Mouse (Mus musculus) Patski (cell line): ENCODE measurements around the gene Il1f10. TPM values are rescaled to one million over a fixed set of nuclear protein-coding genes. Genes with fewer than 3 reads are reported as not detected.

Experiments
- ATAC-seq: fragments of 100-300 bp; one replicate; pipeline ENCODE4 v1.8.0; 2021
- CTCF ChIA-PET: fragments of 350-600 bp; sonication (Branson Sonifier 250); formaldehyde crosslinking; loops from one replicate; lab custom pipeline; 2022; ENCODE audit warnings: inconsistent platforms; lab: Charles Lee
- POLR2A ChIA-PET: fragments of 350-600 bp; sonication (Branson Sonifier 250); formaldehyde crosslinking; loops from one replicate; lab custom pipeline; 2022; ENCODE audit warnings: antibody characterized with exemption, inconsistent platforms; lab: Charles Lee
- DNase-seq: peaks from one replicate; pipeline ENCODE4 v3.0.0-alpha.2; 2011; ENCODE audit warnings: low read depth, low spot score
- H3K27me3 ChIP-seq: fragments of 371-371 bp; one replicate; pipeline ENCODE4 v1.5.1; 2021
- CTCF ChIP-seq: fragments of 100-300 bp; IDR thresholded peaks from one replicate; pipeline ENCODE4 v1.5.1; 2021
- in situ Hi-C: fragments of 300-500 bp; cut with MboI; formaldehyde crosslinking; loops from 3 replicates; pipeline ENCODE4 v1.11.1; 2018; ENCODE audit warnings: low pct_unique_long_range_greater_than_20kb, mixed read lengths
- polyA plus RNA-seq: library from polyadenylated mRNA; unstranded; gene quantifications from one replicate; pipeline ENCODE4 v1.2.3, GENCODE M21; 2021

Gene Il1f10
- polyA plus RNA-seq, 1 experiment from 2014 or later, result not detected

- DNase-seq (no peak), ATAC-seq (no peak)
- no peak for TF ChIP-seq CTCF
- in situ Hi-C loops, result no loop called here
- ChIA-PET CTCF (interaction anchor here (0.9 to 1.8 kb wide), 4 partner anchors 9 to 23 kb away, joined by 3 to 5 read pairs (median 3); no protein-coding TSS in a partner anchor), POLR2A (no interaction called here)
- no peaks in the 10 kb centered on the region for H3K27me3 ChIP-seq
Observed at GRCm38 (mm10) chr2:24335333-24335732, 44.3 kb downstream of the Il1f10 start.

GRCm38 (mm10) chr2:24336545-24336944 is 45.5 kb downstream of the Il1f10 start, which contains the start of gene Il1rn:
TSS of gene Il1rn (plus strand) at chr2:24336853.
- ATAC-seq, result no peak
- no peak for TF ChIP-seq CTCF
- ChIA-PET POLR2A (interaction anchor here (1.2 kb wide), 1 partner anchor 19 kb away, joined by 3 read pairs; no protein-coding TSS in a partner anchor), CTCF (interaction anchor here (1.2 to 1.6 kb wide), 3 partner anchors 15 to 40 kb away, joined by 3 to 4 read pairs (median 3); no protein-coding TSS in a partner anchor)
- in situ Hi-C loops, result no loop called here
- no peaks in the 10 kb centered on the region for H3K27me3 ChIP-seq
- no peak for DNase-seq

GRCm38 (mm10) chr2:24341395-24341885 is 50.4 kb downstream of the Il1f10 start:
- TF ChIP-seq CTCF, result no peak
- DNase-seq (peak; percentile 94), ATAC-seq (peak; percentile 99)
- in situ Hi-C loops, result no loop called here
- no peaks in the 10 kb centered on the region for H3K27me3 ChIP-seq
- POLR2A ChIA-PET, result no interaction called here
- CTCF ChIA-PET, result interaction anchor here (1.4 kb wide), 1 partner anchor 227 kb away, joined by 4 read pairs; no protein-coding TSS in a partner anchor

Other genes starting within 250 kb of the Il1f10 start
- gene Hnmt, start 241.8 kb upstream of the Il1f10 start, polyA plus RNA-seq, result 0.47 TPM
- gene Tbpl2, start 194.6 kb upstream of the Il1f10 start, polyA plus RNA-seq, result 0.12 TPM
- not detected for gene Il1f8, start 138.0 kb upstream of the Il1f10 start, polyA plus RNA-seq
- gene Il1f9, start 104.7 kb upstream of the Il1f10 start, polyA plus RNA-seq, result not detected
- gene Il1f6, start 75.8 kb upstream of the Il1f10 start, polyA plus RNA-seq, result not detected
- gene Il1f5, start 14.2 kb upstream of the Il1f10 start, polyA plus RNA-seq, result not detected
- 8.6 TPM for gene Il1rn, start 45.7 kb downstream of the Il1f10 start, polyA plus RNA-seq
- gene Psd4, start 76.4 kb downstream of the Il1f10 start, polyA plus RNA-seq, result 0.08 TPM
- 219 TPM for gene Pax8, start 184.4 kb downstream of the Il1f10 start, polyA plus RNA-seq